Mouse (Mus musculus): ENCODE data around the gene Suco.

- TF ChIP-seq CTCF (IDR thresholded peaks at IDR 0.05; ENCODE audit: low read depth), result no peak
- TF ChIP-seq EP300 (IDR thresholded peaks at IDR 0.05; ENCODE audit: low read depth), result no peak
These were observed 32.6 kb upstream of the Suco start for GRCm38 (mm10) chr1:161909074-161909473.
